Mouse (Mus musculus) embryo, embryonic 10 days (tissue): ENCODE measurements around the gene Gm13275.
"Not testable (repeated sequence)": the region's sequence is repeated elsewhere in the genome, so short reads cannot be mapped to it uniquely, and the experiment has no call there.

ENCODE experiments used
- DNase-seq: peaks from one replicate; pipeline ENCODE4 v3.0.0-alpha.2; 2015; ENCODE audit warnings: low spot score

Gm13275 gene

GRCm38 (mm10) chr4:88797097-88797496 is 2.8 kb downstream of the Gm13275 start, which contains the start of gene Gm13279:
TSS of gene Gm13279 (plus strand) at chr4:88797397.
- DNase-seq = not testable (repeated sequence)

GRCm38 (mm10) chr4:88799365-88799764 is 5.1 kb downstream of the Gm13275 start, which contains the start of gene Gm13285:
TSS of gene Gm13285 (plus strand) at chr4:88799665.
- not testable (repeated sequence) for DNase-seq

- DNase-seq = not testable (repeated sequence)
Measured at GRCm38 (mm10) chr4:88802954-88803353, 8.7 kb downstream of the Gm13275 start, which contains the start of gene Gm13287. TSS of gene Gm13287 (plus strand) at chr4:88803254.

- not testable (repeated sequence) for DNase-seq
Measured at GRCm38 (mm10) chr4:88805231-88805630, 10.9 kb downstream of the Gm13275 start, which contains the start of gene Gm13288. TSS of gene Gm13288 (plus strand) at chr4:88805531.

- not testable (repeated sequence) for DNase-seq
Measured at GRCm38 (mm10) chr4:88805761-88806160, 11.5 kb downstream of the Gm13275 start.

GRCm38 (mm10) chr4:88815928-88816327 is 21.6 kb downstream of the Gm13275 start, which contains the start of gene Ifna7:
TSS of gene Ifna7 (plus strand) at chr4:88816228.
- DNase-seq = no peak

GRCm38 (mm10) chr4:88819659-88820058 is 25.4 kb downstream of the Gm13275 start, which contains the start of gene Ifna11:
TSS of gene Ifna11 (plus strand) at chr4:88819959.
- DNase-seq = no peak

- DNase-seq = peak; percentile 28
Measured at GRCm38 (mm10) chr4:88822995-88823394, 28.7 kb downstream of the Gm13275 start.

- DNase-seq = not testable (repeated sequence)
Measured at GRCm38 (mm10) chr4:88827116-88827515, 32.8 kb downstream of the Gm13275 start, which contains the start of gene Ifna6. TSS of gene Ifna6 (plus strand) at chr4:88827416.

- DNase-seq = no peak
Measured at GRCm38 (mm10) chr4:88830523-88830922, 36.2 kb downstream of the Gm13275 start.

- not testable (repeated sequence) for DNase-seq
Measured at GRCm38 (mm10) chr4:88835225-88835624, 40.9 kb downstream of the Gm13275 start, which contains the start of gene Ifna5. TSS of gene Ifna5 (plus strand) at chr4:88835525.

- DNase-seq = no peak
Measured at GRCm38 (mm10) chr4:88838828-88839227, 44.5 kb downstream of the Gm13275 start.

- DNase-seq = no peak
Measured at GRCm38 (mm10) chr4:88840058-88840457, 45.8 kb downstream of the Gm13275 start.

- DNase-seq = no peak
Measured at GRCm38 (mm10) chr4:88841438-88841911, 47.2 kb downstream of the Gm13275 start, which contains the start of gene Ifna4. TSS of gene Ifna4 (plus strand) at chr4:88841861.
